Mouse (Mus musculus): ENCODE data around the gene Tbx5. TPM values are rescaled to one million over a fixed set of nuclear protein-coding genes. Genes with fewer than 3 reads are reported as not detected.

Tbx5 gene
- total and polyA plus RNA-seq, 3 experiments, result not detected

DNA sequence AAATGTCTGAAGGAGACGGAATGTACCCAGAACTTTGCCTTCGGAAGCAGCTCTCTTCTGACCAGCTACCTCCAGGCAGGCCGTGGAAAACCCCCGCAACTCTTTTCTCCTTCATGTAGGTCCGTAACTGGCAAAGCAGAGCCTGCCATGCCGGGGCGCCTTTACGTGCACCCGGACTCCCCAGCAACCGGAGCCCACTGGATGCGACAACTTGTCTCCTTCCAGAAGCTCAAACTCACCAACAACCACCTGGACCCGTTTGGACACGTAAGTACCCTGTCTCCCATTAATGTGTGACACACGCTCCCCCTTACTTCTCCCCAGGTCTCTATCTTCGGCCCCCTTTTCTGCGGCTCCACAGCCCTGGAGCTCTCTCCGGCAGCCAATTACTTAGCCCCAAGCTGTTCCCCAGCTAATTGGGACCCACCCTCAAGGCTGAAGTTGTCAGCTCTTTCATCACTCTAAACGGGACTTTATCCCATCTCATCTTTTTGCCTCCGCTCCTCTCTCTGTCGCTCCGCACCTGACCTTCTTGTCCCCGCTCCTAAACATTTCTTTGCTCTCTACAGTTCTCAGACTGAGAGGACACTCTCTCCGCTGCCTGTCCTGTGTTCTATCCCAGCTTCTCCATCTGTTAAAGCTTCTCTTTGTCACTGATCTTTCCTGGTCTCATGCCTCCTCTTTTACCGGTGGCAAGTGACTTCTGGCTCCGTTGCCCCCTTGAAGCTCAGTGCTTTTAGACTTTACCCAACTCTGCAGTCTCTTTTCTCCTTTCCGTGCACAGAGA, 9.4 kb downstream of the Tbx5 start:
- Histone ChIP-seq H3K79me2 (ENCODE audit: control insufficient read depth, insufficient read depth, low read length, poor library complexity) (no peaks in the 10 kb centered on the region), H3K4me3 (ENCODE audit: control insufficient read depth in 1 of 2, insufficient read depth in 1 of 2, low read depth in 2 of 2, low read length in 2 of 2) (no peak overlapping the region), H3K4me1 (ENCODE audit: control insufficient read depth in 1 of 2, insufficient read depth in 2 of 2, low read length in 2 of 2) (no peaks in the 10 kb centered on the region), H3K27me3 (ENCODE audit: control insufficient read depth in 1 of 2, insufficient read depth in 2 of 2, low read length in 2 of 2) (no peaks in the 10 kb centered on the region), H3K9ac (ENCODE audit: control insufficient read depth, low read depth, low read length, poor library complexity, severe bottlenecking) (no peak overlapping the region), H3K27ac (ENCODE audit: control insufficient read depth, low read depth, low read length) (no peak overlapping the region), H3K36me3 (ENCODE audit: control insufficient read depth in 1 of 2, insufficient read depth in 2 of 2, low read length in 2 of 2) (no peaks in the 10 kb centered on the region), H3K9me3 (replicated peaks; ENCODE audit: insufficient read depth, low read length) (no peaks in the 10 kb centered on the region)
- DNase-seq (ENCODE audit: low read depth, low spot score), result no peak
- TF ChIP-seq NRF1 (IDR thresholded peaks at IDR 0.05; ENCODE audit: insufficient read depth, low read depth, low read length, poor library complexity, severe bottlenecking), result no peak
- TF ChIP-seq KAT2A (conservative IDR thresholded peaks at IDR 0.05; ENCODE audit: low read depth, low read length), result no peak
- no peak for TF ChIP-seq SMC3 (IDR thresholded peaks at IDR 0.05; ENCODE audit: low read depth, low read length)
- TF ChIP-seq TBP (IDR thresholded peaks at IDR 0.05; ENCODE audit: low read depth, low read length), result no peak
- no peak for TF ChIP-seq RAD21 (IDR thresholded peaks at IDR 0.05; ENCODE audit: low read depth, low read length)
- no peak for TF ChIP-seq POLR2AphosphoS2 (IDR thresholded peaks at IDR 0.05; ENCODE audit: low read length)
- no peak for TF ChIP-seq TCF12 (IDR thresholded peaks at IDR 0.05; ENCODE audit: low read depth, low read length)
- TF ChIP-seq MAZ (IDR thresholded peaks at IDR 0.05; ENCODE audit: low read depth, low read length), result no peak

DNA sequence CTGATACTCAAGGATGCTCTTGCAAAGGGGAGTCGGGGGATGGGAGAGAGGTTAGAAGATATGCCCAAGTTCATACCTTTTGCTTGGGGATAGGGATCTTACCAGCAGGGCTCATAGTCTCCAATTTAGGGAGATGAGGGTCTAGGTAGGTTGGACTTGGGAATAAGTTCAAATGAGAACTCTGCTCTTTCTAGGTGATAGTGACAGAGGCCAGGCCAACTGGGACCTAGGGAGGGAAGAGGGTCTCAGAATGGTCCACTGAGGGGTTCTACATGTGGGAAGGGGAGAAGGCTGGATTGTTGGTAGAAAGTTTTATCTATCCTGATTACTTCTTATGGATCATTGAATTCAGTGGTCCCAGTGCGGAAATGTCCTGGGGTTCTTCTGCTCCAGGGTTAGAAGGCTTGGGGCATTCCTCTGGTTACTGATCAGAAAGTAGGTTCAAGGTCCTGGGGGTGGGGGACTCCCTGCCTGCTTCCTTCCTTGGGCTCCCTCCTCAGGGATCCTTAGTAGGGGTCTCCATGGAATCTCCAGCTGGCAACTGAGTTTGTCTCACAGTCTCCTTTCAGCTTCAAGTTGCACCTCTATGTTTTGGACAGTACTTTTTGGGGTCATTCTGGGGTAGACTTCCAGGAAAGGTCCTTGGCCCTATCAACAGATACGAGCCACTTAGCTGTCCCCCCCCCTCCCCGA, 10.4 kb downstream of the Tbx5 start:
- Histone ChIP-seq H3K36me3 (ENCODE audit: control insufficient read depth in 1 of 2, insufficient read depth in 2 of 2, low read length in 2 of 2) (no peaks in the 10 kb centered on the region), H3K27me3 (ENCODE audit: control insufficient read depth in 1 of 2, insufficient read depth in 2 of 2, low read length in 2 of 2) (no peaks in the 10 kb centered on the region), H3K79me2 (ENCODE audit: control insufficient read depth, insufficient read depth, low read length, poor library complexity) (no peaks in the 10 kb centered on the region), H3K9ac (ENCODE audit: control insufficient read depth, low read depth, low read length, poor library complexity, severe bottlenecking) (no peak overlapping the region), H3K4me1 (ENCODE audit: control insufficient read depth in 1 of 2, insufficient read depth in 2 of 2, low read length in 2 of 2) (no peaks in the 10 kb centered on the region), H3K4me3 (ENCODE audit: control insufficient read depth in 1 of 2, insufficient read depth in 1 of 2, low read depth in 2 of 2, low read length in 2 of 2) (no peak overlapping the region), H3K9me3 (replicated peaks; ENCODE audit: insufficient read depth, low read length) (no peaks in the 10 kb centered on the region), H3K27ac (ENCODE audit: control insufficient read depth, low read depth, low read length) (no peak overlapping the region)
- no peak for DNase-seq (ENCODE audit: low read depth, low spot score)
- no peak for TF ChIP-seq MAZ (IDR thresholded peaks at IDR 0.05; ENCODE audit: low read depth, low read length)
- TF ChIP-seq POLR2AphosphoS2 (IDR thresholded peaks at IDR 0.05; ENCODE audit: low read length), result no peak
- TF ChIP-seq SIN3A (IDR thresholded peaks at IDR 0.05; ENCODE audit: low read length), result no peak
- TF ChIP-seq POLR2AphosphoS5 (IDR thresholded peaks at IDR 0.05; ENCODE audit: borderline replicate concordance, low read depth, low read length), result no peak
- TF ChIP-seq USF2 (IDR thresholded peaks at IDR 0.05; ENCODE audit: borderline replicate concordance in 1 of 2, insufficient read depth in 1 of 2, low read depth in 1 of 2, low read length in 2 of 2), result no peak
- TF ChIP-seq ETS1 (IDR thresholded peaks at IDR 0.05; ENCODE audit: low read depth, low read length), result no peak
- no peak for TF ChIP-seq EP300 (IDR thresholded peaks at IDR 0.05; ENCODE audit: low read depth in 1 of 2, low read length in 2 of 2)
- TF ChIP-seq TBP (IDR thresholded peaks at IDR 0.05; ENCODE audit: low read depth, low read length), result no peak
- TF ChIP-seq MEF2A (IDR thresholded peaks at IDR 0.05; ENCODE audit: extremely low read depth, insufficient replicate concordance, low read depth, low read length, poor library complexity, severe bottlenecking), result no peak
- no peak for TF ChIP-seq ZC3H11A (IDR thresholded peaks at IDR 0.05; ENCODE audit: low read depth, low read length)
- TF ChIP-seq MYC (IDR thresholded peaks at IDR 0.05; ENCODE audit: low read depth, low read length), result no peak
